Mouse (Mus musculus): ENCODE data around the gene Drc3. TPM values are rescaled to one million over a fixed set of nuclear protein-coding genes. Genes with fewer than 3 reads are reported as not detected.

The Drc3 gene
- polyA plus RNA-seq, 1 experiment from 2014 or later, result 2.8 TPM

- DNase-seq (no peak), ATAC-seq (ENCODE audit: insufficient read depth) (no peak)
- Histone ChIP-seq H3K27me3 (ENCODE audit: insufficient read depth, low read length) (no peaks in the 10 kb centered on the region), H3K36me3 (ENCODE audit: insufficient read depth) (no peaks in the 10 kb centered on the region), H3K4me2 (no peak overlapping the region), H3K27ac (ENCODE audit: low read depth) (peak overlapping the region; percentile 38), H3K4me3 (ENCODE audit: low read depth, low read length) (no peak overlapping the region), H3K9ac (no peak overlapping the region), H3K9me3 (ENCODE audit: low read depth, low read length) (no peaks in the 10 kb centered on the region), H3K4me1 (ENCODE audit: insufficient read depth) (peaks cover 39% of the 10 kb centered on the region)
- TF ChIP-seq CTCF (IDR thresholded peaks at IDR 0.05; ENCODE audit: low read depth), result no peak
Measured at GRCm38 (mm10) chr11:60309875-60310274, 43.3 kb upstream of the Drc3 start.

- H3K27me3 ChIP-seq (ENCODE audit: insufficient read depth, low read length), result no peaks in the 10 kb centered on the region
- 4% methylated on average over 8 of the region's 8 CpGs for WGBS
- peak overlapping the region; percentile 32 for H3K4me2 ChIP-seq
- peaks cover 42% of the 10 kb centered on the region for H3K4me1 ChIP-seq (ENCODE audit: insufficient read depth)
- no peak overlapping the region for H3K4me3 ChIP-seq (ENCODE audit: low read depth, low read length)
- H3K9ac ChIP-seq, result peak overlapping the region; percentile 27; the same call in 1 of the 2 replicates
- peak; percentile 68 for ATAC-seq (ENCODE audit: insufficient read depth)
- no peaks in the 10 kb centered on the region for H3K9me3 ChIP-seq (ENCODE audit: low read depth, low read length)
- peak; percentile 93 for DNase-seq
- no peak; the same call in 1 of the 2 replicates for TF ChIP-seq CTCF (IDR thresholded peaks at IDR 0.05; ENCODE audit: low read depth)
- no peaks in the 10 kb centered on the region for H3K36me3 ChIP-seq (ENCODE audit: insufficient read depth)
- H3K27ac ChIP-seq (ENCODE audit: low read depth), result peak overlapping the region; percentile 90
Measured at GRCm38 (mm10) chr11:60311025-60311854, 41.9 kb upstream of the Drc3 start.

- 34% methylated on average over 7 of the region's 7 CpGs for WGBS
- ATAC-seq (ENCODE audit: insufficient read depth) (no peak), DNase-seq (peak; percentile 67)
- Histone ChIP-seq H3K9ac (no peak overlapping the region), H3K27ac (ENCODE audit: low read depth) (0 out of 2 replicates have a peak overlapping the region, but pooled peaks have one; percentile 9), H3K4me3 (ENCODE audit: low read depth, low read length) (no peak overlapping the region), H3K4me2 (no peak overlapping the region), H3K9me3 (ENCODE audit: low read depth, low read length) (no peaks in the 10 kb centered on the region), H3K36me3 (ENCODE audit: insufficient read depth) (no peaks in the 10 kb centered on the region), H3K4me1 (ENCODE audit: insufficient read depth) (peaks cover 40% of the 10 kb centered on the region), H3K27me3 (ENCODE audit: insufficient read depth, low read length) (no peaks in the 10 kb centered on the region)
- no peak for TF ChIP-seq CTCF (IDR thresholded peaks at IDR 0.05; ENCODE audit: low read depth)
Measured at GRCm38 (mm10) chr11:60316250-60316649, 36.9 kb upstream of the Drc3 start.

GRCm38 (mm10) chr11:60316883-60317282 is 36.2 kb upstream of the Drc3 start:
- no peak overlapping the region for H3K9ac ChIP-seq
- H3K27ac ChIP-seq (ENCODE audit: low read depth), result no peak overlapping the region

GRCm38 (mm10) chr11:60317376-60318102 is 35.6 kb upstream of the Drc3 start:
- 70% methylated on average over 7 of the region's 7 CpGs for WGBS
- Histone ChIP-seq H3K9me3 (ENCODE audit: low read depth, low read length) (no peaks in the 10 kb centered on the region), H3K9ac (no peak overlapping the region), H3K4me2 (no peak overlapping the region), H3K4me1 (ENCODE audit: insufficient read depth) (peaks cover 28% of the 10 kb centered on the region), H3K4me3 (ENCODE audit: low read depth, low read length) (no peak overlapping the region), H3K27me3 (ENCODE audit: insufficient read depth, low read length) (no peaks in the 10 kb centered on the region), H3K27ac (ENCODE audit: low read depth) (no peak overlapping the region), H3K36me3 (ENCODE audit: insufficient read depth) (no peaks in the 10 kb centered on the region)
- ATAC-seq (ENCODE audit: insufficient read depth) (no peak), DNase-seq (no peak)
- TF ChIP-seq CTCF (IDR thresholded peaks at IDR 0.05; ENCODE audit: low read depth), result no peak

More at GRCm38 (mm10) chr11:60316883-60317282, 36.2 kb upstream of the Drc3 start:
- peaks cover 34% of the 10 kb centered on the region for H3K4me1 ChIP-seq (ENCODE audit: insufficient read depth)
- no peaks in the 10 kb centered on the region for H3K36me3 ChIP-seq (ENCODE audit: insufficient read depth)
- TF ChIP-seq CTCF (IDR thresholded peaks at IDR 0.05; ENCODE audit: low read depth), result no peak
- 69% methylated on average over 8 of the region's 8 CpGs for WGBS
- no peak overlapping the region for H3K4me2 ChIP-seq
- H3K4me3 ChIP-seq (ENCODE audit: low read depth, low read length), result no peak overlapping the region
- DNase-seq, result no peak
- H3K27me3 ChIP-seq (ENCODE audit: insufficient read depth, low read length), result no peaks in the 10 kb centered on the region
- no peak for ATAC-seq (ENCODE audit: insufficient read depth)
- no peaks in the 10 kb centered on the region for H3K9me3 ChIP-seq (ENCODE audit: low read depth, low read length)

- DNase-seq (no peak), ATAC-seq (ENCODE audit: insufficient read depth) (no peak)
- Histone ChIP-seq H3K9ac (peak overlapping the region; percentile 21; the same call in 1 of the 2 replicates), H3K36me3 (ENCODE audit: insufficient read depth) (no peaks in the 10 kb centered on the region), H3K4me2 (no peak overlapping the region), H3K27me3 (ENCODE audit: insufficient read depth, low read length) (no peaks in the 10 kb centered on the region), H3K27ac (ENCODE audit: low read depth) (no peak overlapping the region; the same call in 1 of the 2 replicates), H3K9me3 (ENCODE audit: low read depth, low read length) (no peaks in the 10 kb centered on the region), H3K4me3 (ENCODE audit: low read depth, low read length) (no peak overlapping the region), H3K4me1 (ENCODE audit: insufficient read depth) (peaks cover 26% of the 10 kb centered on the region)
- WGBS, result 53% methylated on average over 5 of the region's 5 CpGs
- no peak for TF ChIP-seq CTCF (IDR thresholded peaks at IDR 0.05; ENCODE audit: low read depth)
Measured at GRCm38 (mm10) chr11:60318716-60319115, 34.4 kb upstream of the Drc3 start.

All from lung, embryonic 14.5 days (tissue).